Mouse (Mus musculus): ENCODE data around the gene Hvcn1. TPM values are rescaled to one million over a fixed set of nuclear protein-coding genes. Genes with fewer than 3 reads are reported as not detected.
A peak's percentile ranks its signal among the peaks of the same experiment; 100 is the strongest.

Hvcn1 gene
- polyA plus RNA-seq, 1 experiment: 0.93 TPM

GRCm38 (mm10) chr5:122262104-122262503 lies 55.5 kb downstream of the Hvcn1 start:
- H3K27me3 ChIP-seq (ENCODE audit: control insufficient read depth, insufficient read depth, low read length): no peaks in the 10 kb centered on the region
- TF ChIP-seq CTCF (IDR thresholded peaks at IDR 0.05; ENCODE audit: control insufficient read depth, insufficient read depth, insufficient replicate concordance, low read depth, low read length): no peak
- no peak for TF ChIP-seq POLR2A (IDR thresholded peaks at IDR 0.05; ENCODE audit: control insufficient read depth, low read depth, low read length)
- H3K4me1 ChIP-seq (ENCODE audit: control insufficient read depth, insufficient read depth, low read length): peaks cover 7% of the 10 kb centered on the region
- H3K27ac ChIP-seq (ENCODE audit: control insufficient read depth, insufficient read depth, low read depth, low read length): no peak overlapping the region
- peaks cover 5% of the 10 kb centered on the region for H3K36me3 ChIP-seq (ENCODE audit: control insufficient read depth, insufficient read depth, low read length)
- no peak overlapping the region for H3K4me3 ChIP-seq (ENCODE audit: control insufficient read depth, low read depth, low read length)

- Histone ChIP-seq H3K27ac (ENCODE audit: control insufficient read depth, insufficient read depth, low read depth, low read length) (peak within 1 kb of the TSS; percentile 79), H3K4me3 (ENCODE audit: control insufficient read depth, low read depth, low read length) (peak within 1 kb of the TSS; percentile 91), H3K4me1 (ENCODE audit: control insufficient read depth, insufficient read depth, low read length) (peaks cover 7% of the 10 kb centered on the region), H3K36me3 (ENCODE audit: control insufficient read depth, insufficient read depth, low read length) (no peaks in the 10 kb centered on the region; the same call in none of the 2 replicates), H3K27me3 (ENCODE audit: control insufficient read depth, insufficient read depth, low read length) (no peaks in the 10 kb centered on the region)
- TF ChIP-seq CTCF (IDR thresholded peaks at IDR 0.05; ENCODE audit: control insufficient read depth, insufficient read depth, insufficient replicate concordance, low read depth, low read length): no peak
- TF ChIP-seq POLR2A (IDR thresholded peaks at IDR 0.05; ENCODE audit: control insufficient read depth, low read depth, low read length): peak; percentile 70
Observed at GRCm38 (mm10) chr5:122263933-122264905, 57.6 kb downstream of the Hvcn1 start, which contains the start of gene Tctn1. TSS of gene Tctn1 (minus strand) at chr5:122264460.

GRCm38 (mm10) chr5:122265187-122265586 lies 58.6 kb downstream of the Hvcn1 start:
- TF ChIP-seq POLR2A (IDR thresholded peaks at IDR 0.05; ENCODE audit: control insufficient read depth, low read depth, low read length): no peak
- TF ChIP-seq CTCF (IDR thresholded peaks at IDR 0.05; ENCODE audit: control insufficient read depth, insufficient read depth, insufficient replicate concordance, low read depth, low read length): no peak
- no peak overlapping the region for H3K27ac ChIP-seq (ENCODE audit: control insufficient read depth, insufficient read depth, low read depth, low read length)
- H3K4me1 ChIP-seq (ENCODE audit: control insufficient read depth, insufficient read depth, low read length): peaks cover 7% of the 10 kb centered on the region
- H3K4me3 ChIP-seq (ENCODE audit: control insufficient read depth, low read depth, low read length): peak overlapping the region; percentile 57
- no peaks in the 10 kb centered on the region for H3K27me3 ChIP-seq (ENCODE audit: control insufficient read depth, insufficient read depth, low read length)
- H3K36me3 ChIP-seq (ENCODE audit: control insufficient read depth, insufficient read depth, low read length): no peaks in the 10 kb centered on the region; the same call in none of the 2 replicates

- no peaks in the 10 kb centered on the region; the same call in 1 of the 2 replicates for H3K36me3 ChIP-seq (ENCODE audit: control insufficient read depth, insufficient read depth, low read length)
- TF ChIP-seq POLR2A (IDR thresholded peaks at IDR 0.05; ENCODE audit: control insufficient read depth, low read depth, low read length): no peak
- TF ChIP-seq CTCF (IDR thresholded peaks at IDR 0.05; ENCODE audit: control insufficient read depth, insufficient read depth, insufficient replicate concordance, low read depth, low read length): no peak
- H3K4me3 ChIP-seq (ENCODE audit: control insufficient read depth, low read depth, low read length): no peak overlapping the region
Observed at GRCm38 (mm10) chr5:122265942-122266341, 59.3 kb downstream of the Hvcn1 start.

GRCm38 (mm10) chr5:122267136-122267535 lies 60.5 kb downstream of the Hvcn1 start:
- Histone ChIP-seq H3K4me3 (ENCODE audit: control insufficient read depth, low read depth, low read length) (no peak overlapping the region), H3K27ac (ENCODE audit: control insufficient read depth, insufficient read depth, low read depth, low read length) (no peak overlapping the region), H3K36me3 (ENCODE audit: control insufficient read depth, insufficient read depth, low read length) (no peaks in the 10 kb centered on the region), H3K4me1 (ENCODE audit: control insufficient read depth, insufficient read depth, low read length) (peaks cover 7% of the 10 kb centered on the region), H3K27me3 (ENCODE audit: control insufficient read depth, insufficient read depth, low read length) (no peaks in the 10 kb centered on the region)
- TF ChIP-seq CTCF (IDR thresholded peaks at IDR 0.05; ENCODE audit: control insufficient read depth, insufficient read depth, insufficient replicate concordance, low read depth, low read length): no peak
- TF ChIP-seq POLR2A (IDR thresholded peaks at IDR 0.05; ENCODE audit: control insufficient read depth, low read depth, low read length): no peak

More at GRCm38 (mm10) chr5:122265942-122266341, 59.3 kb downstream of the Hvcn1 start:
- Histone ChIP-seq H3K27ac (ENCODE audit: control insufficient read depth, insufficient read depth, low read depth, low read length) (no peak overlapping the region), H3K4me1 (ENCODE audit: control insufficient read depth, insufficient read depth, low read length) (peaks cover 7% of the 10 kb centered on the region), H3K27me3 (ENCODE audit: control insufficient read depth, insufficient read depth, low read length) (no peaks in the 10 kb centered on the region)

- Histone ChIP-seq H3K4me1 (ENCODE audit: control insufficient read depth, insufficient read depth, low read length) (peaks cover 7% of the 10 kb centered on the region), H3K27me3 (ENCODE audit: control insufficient read depth, insufficient read depth, low read length) (no peaks in the 10 kb centered on the region), H3K27ac (ENCODE audit: control insufficient read depth, insufficient read depth, low read depth, low read length) (no peak overlapping the region), H3K36me3 (ENCODE audit: control insufficient read depth, insufficient read depth, low read length) (no peaks in the 10 kb centered on the region), H3K4me3 (ENCODE audit: control insufficient read depth, low read depth, low read length) (no peak overlapping the region)
- no peak for TF ChIP-seq POLR2A (IDR thresholded peaks at IDR 0.05; ENCODE audit: control insufficient read depth, low read depth, low read length)
- TF ChIP-seq CTCF (IDR thresholded peaks at IDR 0.05; ENCODE audit: control insufficient read depth, insufficient read depth, insufficient replicate concordance, low read depth, low read length): no peak
Observed at GRCm38 (mm10) chr5:122267899-122268298, 61.3 kb downstream of the Hvcn1 start.

- TF ChIP-seq POLR2A (IDR thresholded peaks at IDR 0.05; ENCODE audit: control insufficient read depth, low read depth, low read length) (no peak), CTCF (IDR thresholded peaks at IDR 0.05; ENCODE audit: control insufficient read depth, insufficient read depth, insufficient replicate concordance, low read depth, low read length) (no peak)
- Histone ChIP-seq H3K4me1 (ENCODE audit: control insufficient read depth, insufficient read depth, low read length) (peaks cover 4% of the 10 kb centered on the region), H3K27me3 (ENCODE audit: control insufficient read depth, insufficient read depth, low read length) (no peaks in the 10 kb centered on the region), H3K4me3 (ENCODE audit: control insufficient read depth, low read depth, low read length) (no peak overlapping the region), H3K27ac (ENCODE audit: control insufficient read depth, insufficient read depth, low read depth, low read length) (no peak overlapping the region), H3K36me3 (ENCODE audit: control insufficient read depth, insufficient read depth, low read length) (no peaks in the 10 kb centered on the region)
Observed at GRCm38 (mm10) chr5:122268858-122269604, 62.4 kb downstream of the Hvcn1 start.
